Mouse (Mus musculus): Measurements from ENCODE around the gene Itga6. TPM values are rescaled to one million over a fixed set of nuclear protein-coding genes. Genes with fewer than 3 reads are reported as not detected.

Itga6 gene
- polyA plus RNA-seq, 1 experiment from 2014 or later, result 97.5 TPM

DNA sequence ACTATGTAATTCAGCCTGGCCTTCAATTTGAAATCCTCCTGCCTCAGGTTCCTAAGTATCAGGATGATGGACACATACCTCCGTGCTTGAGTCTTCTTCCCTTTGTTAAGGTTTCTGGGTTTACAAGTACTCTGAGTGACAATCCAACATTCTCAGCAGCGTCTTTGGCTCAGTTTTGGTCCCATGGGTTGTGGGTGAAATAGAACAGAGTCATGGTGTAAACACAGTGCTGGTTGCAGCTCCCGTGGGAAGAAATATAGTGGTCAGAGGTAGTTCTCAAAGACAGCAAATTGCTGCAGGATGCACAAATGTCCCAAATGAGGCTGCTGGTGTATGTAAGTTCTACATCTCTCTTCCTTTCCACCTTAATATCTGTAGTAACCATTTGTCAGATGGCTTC is 21.8 kb upstream of the Itga6 start:
- WGBS, result 70% methylated on average over 3 of the region's 3 CpGs
- ATAC-seq (ENCODE audit: insufficient read depth), result no peak
- H3K4me1 ChIP-seq (ENCODE audit: insufficient read depth), result no peaks in the 10 kb centered on the region; the same call in 1 of the 2 replicates

DNA sequence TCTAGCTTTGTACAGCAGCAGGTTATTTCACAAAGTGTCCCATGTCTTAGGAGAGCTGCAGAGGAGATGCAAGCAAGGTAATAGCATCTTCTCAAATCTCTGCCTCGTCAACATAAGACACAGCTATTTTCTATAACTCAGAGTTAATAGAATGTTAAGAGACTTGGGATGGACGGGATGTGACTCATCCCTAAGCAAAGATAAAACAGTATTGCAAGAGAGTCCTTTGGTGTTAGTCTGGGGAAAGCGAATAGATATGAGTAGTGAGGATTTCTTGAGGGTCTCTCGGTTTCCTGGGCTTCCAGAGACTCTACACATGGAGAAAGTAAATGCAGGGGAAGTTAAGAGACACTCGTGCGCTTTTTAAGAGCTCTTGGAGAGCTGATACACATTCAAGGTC is 21.4 kb upstream of the Itga6 start:
- Histone ChIP-seq H3K4me1 (ENCODE audit: insufficient read depth) (no peaks in the 10 kb centered on the region; the same call in 1 of the 2 replicates), H3K4me3 (ENCODE audit: low read depth, low read length) (no peak overlapping the region), H3K27me3 (ENCODE audit: insufficient read depth, low read length) (no peaks in the 10 kb centered on the region), H3K36me3 (ENCODE audit: insufficient read depth) (no peaks in the 10 kb centered on the region), H3K9me3 (ENCODE audit: low read depth, low read length) (no peaks in the 10 kb centered on the region), H3K9ac (no peak overlapping the region), H3K27ac (ENCODE audit: low read depth) (no peak overlapping the region), H3K4me2 (no peak overlapping the region)
- DNase-seq (no peak), ATAC-seq (ENCODE audit: insufficient read depth) (no peak)
- WGBS, result 50% methylated on average over 6 of the region's 6 CpGs
- no peak for TF ChIP-seq CTCF (IDR thresholded peaks at IDR 0.05; ENCODE audit: low read depth)

More for the DNA sequence above, 21.8 kb upstream of the Itga6 start:
- no peaks in the 10 kb centered on the region for H3K36me3 ChIP-seq (ENCODE audit: insufficient read depth)
- H3K9ac ChIP-seq, result no peak overlapping the region
- no peak overlapping the region for H3K4me3 ChIP-seq (ENCODE audit: low read depth, low read length)
- H3K9me3 ChIP-seq (ENCODE audit: low read depth, low read length), result no peaks in the 10 kb centered on the region
- DNase-seq, result no peak
- no peaks in the 10 kb centered on the region for H3K27me3 ChIP-seq (ENCODE audit: insufficient read depth, low read length)
- H3K4me2 ChIP-seq, result no peak overlapping the region
- TF ChIP-seq CTCF (IDR thresholded peaks at IDR 0.05; ENCODE audit: low read depth), result no peak
- no peak overlapping the region for H3K27ac ChIP-seq (ENCODE audit: low read depth)

DNA sequence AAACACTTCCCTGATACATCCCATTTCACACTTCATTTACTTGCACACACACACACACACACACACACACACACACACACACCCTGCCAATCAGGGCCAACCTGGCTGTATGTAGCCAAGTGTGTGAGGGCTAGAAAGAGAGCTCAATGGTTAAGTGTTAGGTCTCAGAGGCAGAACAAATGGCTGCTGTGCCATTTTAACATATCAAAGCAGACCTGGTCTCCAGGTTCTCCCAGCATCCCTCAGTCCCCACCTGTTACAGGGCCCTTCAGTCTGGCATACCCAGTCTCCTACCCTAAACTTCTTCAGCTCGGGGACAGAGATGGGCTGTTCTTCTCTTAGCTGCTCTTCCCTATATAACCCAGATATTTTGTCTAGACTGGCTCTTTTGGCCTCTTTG is 20.0 kb upstream of the Itga6 start:
- Histone ChIP-seq H3K36me3 (ENCODE audit: insufficient read depth) (no peaks in the 10 kb centered on the region), H3K4me2 (no peak overlapping the region), H3K27ac (ENCODE audit: low read depth) (no peak overlapping the region), H3K4me3 (ENCODE audit: low read depth, low read length) (no peak overlapping the region), H3K9ac (no peak overlapping the region), H3K9me3 (ENCODE audit: low read depth, low read length) (no peaks in the 10 kb centered on the region), H3K27me3 (ENCODE audit: insufficient read depth, low read length) (no peaks in the 10 kb centered on the region), H3K4me1 (ENCODE audit: insufficient read depth) (no peaks in the 10 kb centered on the region; the same call in 1 of the 2 replicates)
- DNase-seq (no peak), ATAC-seq (ENCODE audit: insufficient read depth) (no peak)
- no peak for TF ChIP-seq CTCF (IDR thresholded peaks at IDR 0.05; ENCODE audit: low read depth)
- WGBS, result 58% methylated on average over 1 of the region's 1 CpGs

DNA sequence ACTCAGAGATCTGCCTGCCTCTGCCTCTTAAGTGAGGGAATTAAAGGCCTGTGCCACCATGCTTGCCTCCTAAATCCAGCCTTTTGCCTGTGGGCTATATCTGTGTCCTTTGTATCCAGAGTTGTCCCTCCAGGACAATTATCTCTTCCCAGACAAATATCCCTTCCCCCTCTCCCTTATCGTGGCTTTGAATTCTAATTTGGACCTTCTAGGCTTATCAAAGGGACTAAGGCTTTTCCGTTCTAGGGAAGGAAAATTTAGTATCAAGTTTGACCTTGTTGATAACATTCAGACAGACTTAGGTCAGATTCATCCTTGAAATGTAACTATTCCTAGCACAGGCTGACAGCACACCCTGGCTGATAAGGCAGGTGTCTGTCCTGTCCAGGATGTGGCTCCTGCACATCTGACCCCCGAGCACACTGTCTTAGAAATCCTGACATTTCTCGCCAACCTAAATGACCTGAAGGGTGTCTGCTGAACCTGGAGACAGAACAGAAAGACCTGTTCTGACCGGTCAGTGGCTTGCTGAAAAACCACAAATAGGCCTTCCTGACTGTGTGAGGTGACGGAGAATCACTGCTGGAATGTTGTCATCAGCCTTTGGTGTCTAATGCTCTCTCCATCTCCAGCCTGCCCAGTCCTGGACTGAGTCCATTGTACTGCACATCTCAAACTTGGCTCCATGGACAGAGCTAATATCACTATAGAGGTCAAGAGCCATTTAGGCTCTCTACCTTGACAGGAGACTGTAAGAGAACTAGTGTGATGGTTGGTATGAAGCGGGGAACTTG is 18.3 kb upstream of the Itga6 start:
- no peaks in the 10 kb centered on the region for H3K36me3 ChIP-seq (ENCODE audit: insufficient read depth)
- 55% methylated on average over 7 of the region's 7 CpGs for WGBS
- no peak overlapping the region for H3K27ac ChIP-seq (ENCODE audit: low read depth)
- ATAC-seq (ENCODE audit: insufficient read depth) (no peak), DNase-seq (no peak)
- H3K27me3 ChIP-seq (ENCODE audit: insufficient read depth, low read length), result no peaks in the 10 kb centered on the region
- no peak for TF ChIP-seq CTCF (IDR thresholded peaks at IDR 0.05; ENCODE audit: low read depth)
- no peak overlapping the region for H3K4me3 ChIP-seq (ENCODE audit: low read depth, low read length)
- no peaks in the 10 kb centered on the region for H3K9me3 ChIP-seq (ENCODE audit: low read depth, low read length)
- H3K9ac ChIP-seq, result no peak overlapping the region
- H3K4me2 ChIP-seq, result no peak overlapping the region
- no peaks in the 10 kb centered on the region; the same call in 1 of the 2 replicates for H3K4me1 ChIP-seq (ENCODE audit: insufficient read depth)

DNA sequence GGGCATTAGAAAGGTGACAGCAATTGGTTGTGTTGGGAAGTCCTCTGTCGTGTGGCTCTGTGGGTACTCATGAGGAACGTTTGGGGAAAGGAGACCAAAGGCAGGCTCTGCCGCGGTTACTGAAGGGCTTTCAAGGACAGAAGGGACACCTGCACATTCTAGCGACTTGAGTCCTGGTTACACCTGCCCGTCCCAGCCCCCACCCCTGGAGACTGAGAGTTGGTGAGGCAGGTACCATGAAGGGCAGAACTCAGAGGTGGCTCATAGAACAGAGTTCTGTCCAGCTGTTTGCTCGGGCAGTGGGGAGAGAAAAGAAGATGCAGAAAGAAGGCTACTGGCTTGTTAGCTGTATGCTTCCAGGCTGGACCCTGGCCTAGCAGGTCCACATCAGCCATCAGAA is 17.1 kb upstream of the Itga6 start:
- DNase-seq (no peak), ATAC-seq (ENCODE audit: insufficient read depth) (no peak)
- no peaks in the 10 kb centered on the region for H3K36me3 ChIP-seq (ENCODE audit: insufficient read depth)
- H3K9ac ChIP-seq, result no peak overlapping the region
- no peak overlapping the region for H3K4me2 ChIP-seq
- no peaks in the 10 kb centered on the region for H3K9me3 ChIP-seq (ENCODE audit: low read depth, low read length)
- H3K4me3 ChIP-seq (ENCODE audit: low read depth, low read length), result no peak overlapping the region
- H3K27me3 ChIP-seq (ENCODE audit: insufficient read depth, low read length), result no peaks in the 10 kb centered on the region
- H3K27ac ChIP-seq (ENCODE audit: low read depth), result no peak overlapping the region
- no peaks in the 10 kb centered on the region; the same call in 1 of the 2 replicates for H3K4me1 ChIP-seq (ENCODE audit: insufficient read depth)
- TF ChIP-seq CTCF (IDR thresholded peaks at IDR 0.05; ENCODE audit: low read depth), result no peak
- 70% methylated on average over 7 of the region's 7 CpGs for WGBS

DNA sequence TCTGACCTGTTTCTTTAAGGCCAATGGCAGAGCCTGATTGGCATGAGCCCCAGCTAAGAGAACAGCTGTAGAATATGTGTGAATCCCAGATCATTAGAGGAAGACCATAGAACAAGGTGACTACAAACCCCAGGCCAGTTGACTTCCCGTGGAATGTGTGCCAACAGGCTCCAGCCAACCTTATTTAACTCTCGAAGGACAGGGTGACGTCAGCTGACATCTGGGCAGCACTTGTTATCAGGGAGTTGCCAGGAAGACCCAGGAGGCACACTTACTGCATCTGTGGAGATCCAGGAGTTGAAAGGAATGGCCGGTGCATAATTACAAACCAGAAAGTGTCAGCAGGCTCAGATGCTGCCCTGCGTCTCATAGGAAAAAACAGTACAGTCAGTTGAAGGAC is 16.6 kb upstream of the Itga6 start:
- ATAC-seq (ENCODE audit: insufficient read depth) (no peak), DNase-seq (no peak)
- H3K9ac ChIP-seq, result no peak overlapping the region
- H3K9me3 ChIP-seq (ENCODE audit: low read depth, low read length), result no peaks in the 10 kb centered on the region
- no peaks in the 10 kb centered on the region; the same call in 1 of the 2 replicates for H3K4me1 ChIP-seq (ENCODE audit: insufficient read depth)
- no peak overlapping the region for H3K4me3 ChIP-seq (ENCODE audit: low read depth, low read length)
- H3K27ac ChIP-seq (ENCODE audit: low read depth), result no peak overlapping the region
- no peaks in the 10 kb centered on the region for H3K36me3 ChIP-seq (ENCODE audit: insufficient read depth)
- WGBS, result 49% methylated on average over 5 of the region's 5 CpGs
- TF ChIP-seq CTCF (IDR thresholded peaks at IDR 0.05; ENCODE audit: low read depth), result no peak
- no peak overlapping the region for H3K4me2 ChIP-seq
- H3K27me3 ChIP-seq (ENCODE audit: insufficient read depth, low read length), result no peaks in the 10 kb centered on the region

DNA sequence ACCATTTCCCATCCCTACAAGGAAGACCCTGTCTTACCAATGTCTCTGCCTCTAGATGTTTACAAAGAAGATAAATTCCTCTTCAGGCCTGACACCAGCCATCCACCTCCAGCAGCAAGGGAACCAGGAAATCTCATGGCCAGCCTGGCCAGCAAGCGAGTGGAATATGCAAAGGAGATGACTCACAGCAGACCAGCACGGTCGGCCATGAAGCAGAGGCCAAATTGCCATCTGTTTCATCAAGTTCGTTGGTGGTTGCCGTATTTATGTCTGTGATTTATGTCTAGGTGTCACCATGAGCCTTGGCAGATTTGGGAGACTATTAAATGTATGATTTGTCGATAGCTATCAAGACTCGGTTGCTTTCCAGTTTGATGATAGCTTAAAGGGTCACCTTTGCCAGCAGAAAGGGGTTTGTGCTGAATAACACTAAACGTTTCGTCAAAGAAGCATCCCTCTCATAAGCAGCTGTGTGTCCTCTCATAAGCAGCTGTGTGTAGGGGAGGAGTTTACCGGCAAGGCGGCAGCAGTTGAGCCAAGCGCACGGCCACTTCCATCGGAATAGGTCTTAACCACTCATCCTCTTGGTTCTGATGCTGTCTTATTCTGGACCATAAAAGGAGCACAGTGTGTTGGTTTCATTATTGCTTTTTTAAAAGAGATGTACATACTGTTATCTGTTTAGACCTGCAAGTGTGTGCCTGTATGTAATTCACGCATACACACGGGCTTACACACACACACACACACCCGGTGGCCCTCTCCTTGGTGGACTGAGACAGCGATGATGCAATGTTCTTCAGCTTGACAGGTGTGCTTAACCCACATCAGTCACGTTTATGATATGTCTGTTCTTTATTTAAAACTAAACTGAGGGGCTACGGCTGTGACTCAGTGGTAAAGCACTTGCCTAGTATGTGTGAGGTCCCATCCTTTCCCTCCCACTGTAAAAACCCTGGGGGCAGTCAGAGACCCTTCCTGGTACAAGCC is 14.5 kb upstream of the Itga6 start:
- no peaks in the 10 kb centered on the region for H3K27me3 ChIP-seq (ENCODE audit: insufficient read depth, low read length)
- no peak for ATAC-seq (ENCODE audit: insufficient read depth)
- no peak overlapping the region for H3K9ac ChIP-seq
- TF ChIP-seq CTCF (IDR thresholded peaks at IDR 0.05; ENCODE audit: low read depth), result no peak
- no peaks in the 10 kb centered on the region for H3K36me3 ChIP-seq (ENCODE audit: insufficient read depth)
- no peak overlapping the region for H3K4me2 ChIP-seq
- no peak for DNase-seq
- no peaks in the 10 kb centered on the region for H3K9me3 ChIP-seq (ENCODE audit: low read depth, low read length)
- no peak overlapping the region for H3K27ac ChIP-seq (ENCODE audit: low read depth)
- no peaks in the 10 kb centered on the region for H3K4me1 ChIP-seq (ENCODE audit: insufficient read depth)
- H3K4me3 ChIP-seq (ENCODE audit: low read depth, low read length), result no peak overlapping the region
- 66% methylated on average over 20 of the region's 20 CpGs for WGBS

Data from lung, embryonic 14.5 days (tissue).